Mouse (Mus musculus): ENCODE measurements at regions not wholly inside any gene's neighbourhood (a gene's known extent, or its start where the extent isn't known, plus 50 kb on each side); places are given as distances from the start of the nearest gene placed in this dataset.

DNA sequence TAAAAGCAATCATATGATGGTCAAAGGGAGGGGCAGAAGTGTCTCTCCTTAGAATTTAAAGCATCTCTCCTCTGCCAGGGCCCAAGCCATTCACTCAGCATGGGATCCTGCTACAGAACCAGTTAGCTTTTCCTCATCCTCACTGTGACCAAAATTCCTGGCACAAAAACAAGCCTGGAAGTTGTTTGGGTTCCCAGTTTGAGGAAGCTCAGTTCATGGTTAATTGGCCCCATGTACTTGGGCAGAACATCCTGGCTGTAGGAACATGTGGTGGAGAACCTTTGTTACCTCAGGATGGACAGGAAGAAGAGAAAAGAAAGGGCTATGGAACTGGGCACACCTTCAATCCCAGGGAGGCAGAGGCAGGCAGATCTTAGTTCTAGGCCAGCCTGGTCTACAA is 52.4 kb upstream of the Mfge8 start:
- no peaks in the 10 kb centered on the region for H3K36me3 ChIP-seq
- H3K9me3 ChIP-seq, result no peaks in the 10 kb centered on the region
- no peak overlapping the region for H3K4me3 ChIP-seq
- H3K4me1 ChIP-seq, result peaks cover 14% of the 10 kb centered on the region
- H3K27ac ChIP-seq, result no peak overlapping the region
- DNase-seq (ENCODE audit: low spot score), result no peak
- no peaks in the 10 kb centered on the region for H3K27me3 ChIP-seq (ENCODE audit: insufficient read depth, poor library complexity, severe bottlenecking)

GRCm38 (mm10) chr7:79202336-79202735 is 53.5 kb upstream of the Mfge8 start:
- no peak for DNase-seq (ENCODE audit: low spot score)
- H3K4me1 ChIP-seq, result peaks cover 17% of the 10 kb centered on the region
- no peaks in the 10 kb centered on the region for H3K36me3 ChIP-seq
- no peak overlapping the region for H3K4me3 ChIP-seq
- no peaks in the 10 kb centered on the region for H3K9me3 ChIP-seq
- peak overlapping the region; percentile 79 for H3K27ac ChIP-seq
- no peaks in the 10 kb centered on the region for H3K27me3 ChIP-seq (ENCODE audit: insufficient read depth, poor library complexity, severe bottlenecking)
- 52% methylated on average over 7 of the region's 7 CpGs for WGBS

DNA sequence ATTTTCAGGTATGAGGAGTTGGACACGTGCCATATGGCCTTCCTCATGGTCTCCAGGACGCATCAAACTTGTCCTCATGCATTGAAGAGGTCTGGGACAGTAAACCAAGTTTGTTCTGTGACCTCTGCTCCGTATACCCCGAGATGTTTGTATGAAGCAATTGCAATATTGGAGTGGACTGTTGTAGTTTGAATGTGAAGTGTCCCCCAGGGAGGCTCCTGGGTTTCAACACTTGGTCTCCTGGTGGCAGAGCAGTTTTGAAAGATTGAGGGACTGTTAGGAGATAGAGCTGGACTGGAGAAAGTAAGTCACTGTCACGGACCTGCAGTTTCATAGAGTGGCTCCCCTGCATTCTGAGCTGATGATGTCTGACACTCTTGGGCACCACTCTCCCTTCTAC is 54.6 kb upstream of the Mfge8 start:
- H3K4me1 ChIP-seq, result peaks cover 17% of the 10 kb centered on the region
- 82% methylated on average over 5 of the region's 5 CpGs for WGBS
- H3K27ac ChIP-seq, result no peak overlapping the region
- DNase-seq (ENCODE audit: low spot score), result no peak
- no peaks in the 10 kb centered on the region for H3K36me3 ChIP-seq
- no peaks in the 10 kb centered on the region for H3K27me3 ChIP-seq (ENCODE audit: insufficient read depth, poor library complexity, severe bottlenecking)
- no peak overlapping the region for H3K4me3 ChIP-seq
- no peaks in the 10 kb centered on the region for H3K9me3 ChIP-seq

GRCm38 (mm10) chr7:79207140-79207539 is 58.3 kb upstream of the Mfge8 start:
- peak; percentile 80 for DNase-seq (ENCODE audit: low spot score)
- H3K27ac ChIP-seq, result 0 out of 2 replicates have a peak overlapping the region, but pooled peaks have one; percentile 62
- peaks cover 34% of the 10 kb centered on the region for H3K4me1 ChIP-seq
- WGBS, result 45% methylated on average over 8 of the region's 8 CpGs
- no peaks in the 10 kb centered on the region for H3K36me3 ChIP-seq
- H3K4me3 ChIP-seq, result no peak overlapping the region
- no peaks in the 10 kb centered on the region for H3K9me3 ChIP-seq
- H3K27me3 ChIP-seq (ENCODE audit: insufficient read depth, poor library complexity, severe bottlenecking), result no peaks in the 10 kb centered on the region

DNA sequence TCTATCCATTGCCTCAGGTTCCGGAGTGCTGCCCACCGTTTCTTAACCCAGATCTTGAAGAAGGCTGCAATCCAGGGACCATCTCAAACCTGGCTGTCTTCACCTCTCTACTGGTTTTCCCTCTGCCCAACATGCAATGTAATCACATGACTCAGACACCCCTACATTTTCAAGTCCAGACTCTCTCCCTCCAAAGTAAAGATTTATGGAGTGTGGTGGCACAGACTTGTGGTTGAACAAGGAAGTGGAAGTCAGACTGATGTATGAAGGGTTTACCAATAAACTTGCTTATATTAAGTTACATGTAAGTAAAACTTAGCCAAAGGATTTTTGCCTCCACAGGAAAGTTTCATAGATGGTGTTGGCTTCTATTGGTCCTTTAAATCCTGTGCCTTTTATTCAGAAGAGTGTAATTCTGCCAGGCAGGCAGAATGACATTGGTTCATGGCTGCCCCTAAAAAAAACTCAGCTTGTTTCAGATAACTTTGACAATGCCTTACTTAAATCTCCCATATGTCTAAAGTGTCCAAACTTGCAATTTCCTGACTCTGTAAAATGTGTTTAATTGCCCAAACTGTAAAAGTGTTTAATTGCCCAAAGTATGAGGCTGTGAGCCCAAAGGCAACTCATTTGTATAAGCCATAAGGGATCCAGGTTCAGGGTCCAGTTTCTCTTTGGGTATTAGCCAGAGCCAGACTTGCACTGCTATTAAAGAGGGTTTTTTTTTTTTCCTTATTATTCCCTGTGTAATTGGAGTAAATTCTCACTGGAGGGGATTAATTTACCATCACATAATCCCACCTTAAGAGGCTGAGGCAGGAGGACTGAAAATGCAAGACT is 61.7 kb upstream of the Mfge8 start:
- Histone ChIP-seq H3K4me1 (peaks cover 20% of the 10 kb centered on the region), H3K4me3 (peak overlapping the region; percentile 33; the same call in 1 of the 2 replicates), H3K27ac (peak overlapping the region; percentile 82; the same call in 1 of the 2 replicates), H3K9me3 (no peaks in the 10 kb centered on the region), H3K36me3 (no peaks in the 10 kb centered on the region), H3K27me3 (ENCODE audit: insufficient read depth, poor library complexity, severe bottlenecking) (no peaks in the 10 kb centered on the region)
- no peak for DNase-seq (ENCODE audit: low spot score)
- WGBS, result 89% methylated on average over 2 of the region's 2 CpGs

DNA sequence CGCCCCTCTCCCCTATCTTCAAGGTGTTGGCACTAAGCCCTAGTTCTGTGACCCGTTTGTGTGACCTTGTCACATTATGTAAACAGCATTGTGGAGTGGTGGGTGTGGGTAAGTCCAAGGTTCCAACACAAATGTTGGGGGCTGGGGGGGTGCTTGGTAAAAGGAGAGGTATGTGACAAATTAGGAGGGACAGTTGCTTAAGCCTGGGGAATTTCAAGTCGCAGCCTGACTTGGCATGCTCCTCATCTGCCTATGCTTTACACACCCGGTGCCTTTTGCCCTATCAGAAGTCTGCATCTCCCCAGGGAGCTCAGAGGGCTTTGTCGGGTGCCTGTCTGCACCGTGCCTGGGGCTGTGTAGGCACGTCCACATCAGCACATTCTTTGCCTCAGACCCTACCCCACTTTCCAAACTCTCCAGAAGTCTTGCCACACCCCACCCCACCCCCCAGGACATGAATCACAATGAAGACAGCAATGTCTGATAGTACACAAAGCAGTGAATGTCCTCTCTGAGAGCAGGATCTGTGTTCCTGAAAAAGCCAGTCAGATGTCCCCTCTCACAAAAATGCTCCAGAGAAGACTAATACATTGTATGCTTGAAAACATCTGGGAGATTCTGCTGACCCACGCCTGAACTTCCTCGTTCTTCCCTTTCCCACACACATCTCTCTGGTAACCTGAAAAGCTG is 61.6 kb upstream of the Abhd2 start:
- Histone ChIP-seq H3K4me3 (peak overlapping the region; percentile 33), H3K27me3 (ENCODE audit: insufficient read depth, poor library complexity, severe bottlenecking) (no peaks in the 10 kb centered on the region), H3K4me1 (peaks cover 20% of the 10 kb centered on the region), H3K27ac (peak overlapping the region; percentile 82), H3K36me3 (no peaks in the 10 kb centered on the region), H3K9me3 (no peaks in the 10 kb centered on the region; the same call in 1 of the 2 replicates)
- 13% methylated on average over 9 of the region's 9 CpGs for WGBS
- DNase-seq (ENCODE audit: low spot score), result no peak

GRCm38 (mm10) chr7:79212231-79212630 is 60.8 kb upstream of the Abhd2 start:
- no peaks in the 10 kb centered on the region for H3K27me3 ChIP-seq (ENCODE audit: insufficient read depth, poor library complexity, severe bottlenecking)
- no peak overlapping the region for H3K4me3 ChIP-seq
- H3K27ac ChIP-seq, result peak overlapping the region; percentile 82; the same call in 1 of the 2 replicates
- no peaks in the 10 kb centered on the region; the same call in none of the 2 replicates for H3K9me3 ChIP-seq
- DNase-seq (ENCODE audit: low spot score), result no peak
- no peaks in the 10 kb centered on the region for H3K36me3 ChIP-seq
- 80% methylated on average over 3 of the region's 3 CpGs for WGBS
- H3K4me1 ChIP-seq, result peaks cover 18% of the 10 kb centered on the region

DNA sequence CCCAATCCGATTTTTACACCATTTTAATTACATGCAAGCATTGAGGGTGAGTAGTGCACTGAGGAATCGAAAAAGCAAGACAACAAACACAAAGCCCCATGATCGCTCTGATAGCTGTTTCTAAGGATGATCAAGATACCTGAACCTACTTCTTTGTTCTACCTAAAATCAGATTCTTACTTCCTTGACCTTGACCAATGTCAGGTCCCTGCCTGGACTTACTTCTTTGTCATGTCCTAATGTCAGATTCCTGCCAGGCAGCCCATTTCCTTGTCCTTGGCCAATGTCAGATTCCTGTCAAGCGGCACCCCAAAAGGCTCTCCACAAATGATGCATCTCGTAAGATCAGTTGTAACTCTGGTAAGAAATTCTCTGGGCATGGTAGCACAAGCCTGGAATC is 58.0 kb upstream of the Abhd2 start:
- 90% methylated on average over 5 of the region's 5 CpGs for WGBS
- no peaks in the 10 kb centered on the region for H3K27me3 ChIP-seq (ENCODE audit: insufficient read depth, poor library complexity, severe bottlenecking)
- DNase-seq (ENCODE audit: low spot score), result no peak
- peaks cover 17% of the 10 kb centered on the region for H3K4me1 ChIP-seq
- H3K36me3 ChIP-seq, result no peaks in the 10 kb centered on the region
- no peak overlapping the region for H3K27ac ChIP-seq
- H3K4me3 ChIP-seq, result no peak overlapping the region
- no peaks in the 10 kb centered on the region; the same call in none of the 2 replicates for H3K9me3 ChIP-seq

- 0 out of 2 replicates have a peak, but pooled peaks cover 5% of the 10 kb centered on the region for H3K4me1 ChIP-seq
- H3K9me3 ChIP-seq, result no peaks in the 10 kb centered on the region; the same call in none of the 2 replicates
- H3K27me3 ChIP-seq (ENCODE audit: insufficient read depth, poor library complexity, severe bottlenecking), result no peaks in the 10 kb centered on the region
- H3K27ac ChIP-seq, result no peak overlapping the region
- WGBS, result 76% methylated on average over 2 of the region's 2 CpGs
- H3K4me3 ChIP-seq, result no peak overlapping the region
- DNase-seq (ENCODE audit: low spot score), result no peak
- no peaks in the 10 kb centered on the region for H3K36me3 ChIP-seq
Measured at GRCm38 (mm10) chr7:79217232-79217631, 55.8 kb upstream of the Abhd2 start.

- H3K4me1 ChIP-seq, result 0 out of 2 replicates have a peak, but pooled peaks cover 5% of the 10 kb centered on the region
- WGBS, result 88% methylated on average over 9 of the region's 9 CpGs
- no peak overlapping the region for H3K27ac ChIP-seq
- H3K36me3 ChIP-seq, result no peaks in the 10 kb centered on the region
- no peak for DNase-seq (ENCODE audit: low spot score)
- no peak overlapping the region for H3K4me3 ChIP-seq
- H3K27me3 ChIP-seq (ENCODE audit: insufficient read depth, poor library complexity, severe bottlenecking), result no peaks in the 10 kb centered on the region
- no peaks in the 10 kb centered on the region for H3K9me3 ChIP-seq
Measured at GRCm38 (mm10) chr7:79222626-79223335, 50.2 kb upstream of the Abhd2 start.
